Mouse (Mus musculus): ENCODE data around the gene Hsf2bp. TPM values are rescaled to one million over a fixed set of nuclear protein-coding genes. Genes with fewer than 3 reads are reported as not detected.

Hsf2bp gene
- polyA plus RNA-seq, 1 experiment from 2014 or later: 0.26 TPM

DNA sequence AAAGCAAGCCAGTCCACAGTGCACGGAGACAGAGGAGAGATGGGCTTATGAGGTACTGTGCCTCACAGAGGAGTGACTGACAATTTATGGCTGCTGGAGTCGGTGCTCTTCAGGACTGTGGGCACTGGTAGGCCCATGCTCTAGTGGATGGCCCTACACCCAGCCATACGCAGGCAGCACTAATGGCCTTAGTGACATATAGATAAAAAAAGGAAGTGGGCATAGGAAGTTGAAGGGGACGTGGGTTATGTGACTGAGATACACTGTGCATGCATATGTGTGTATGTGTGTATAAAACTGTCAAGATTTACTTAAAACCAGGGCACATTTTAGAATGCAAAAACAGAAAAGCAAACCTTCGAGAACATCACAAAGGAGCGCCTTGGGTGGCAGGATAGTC, 24.5 kb downstream of the Hsf2bp start:
- H3K27ac ChIP-seq: no peak overlapping the region
- no peaks in the 10 kb centered on the region for H3K36me3 ChIP-seq
- H3K4me1 ChIP-seq (replicated peaks): peaks cover 9% of the 10 kb centered on the region
- no peak for ATAC-seq (replicated peaks; ENCODE audit: insufficient number of reproducible peaks, insufficient read depth, low FRiP score, low read depth)
- no peaks in the 10 kb centered on the region for H3K9me3 ChIP-seq (replicated peaks)
- no peak overlapping the region for H3K4me3 ChIP-seq
- H3K4me2 ChIP-seq: no peak overlapping the region
- WGBS: 76% methylated on average over 6 of the region's 6 CpGs
- no peak overlapping the region for H3K9ac ChIP-seq
- no peaks in the 10 kb centered on the region for H3K27me3 ChIP-seq

DNA sequence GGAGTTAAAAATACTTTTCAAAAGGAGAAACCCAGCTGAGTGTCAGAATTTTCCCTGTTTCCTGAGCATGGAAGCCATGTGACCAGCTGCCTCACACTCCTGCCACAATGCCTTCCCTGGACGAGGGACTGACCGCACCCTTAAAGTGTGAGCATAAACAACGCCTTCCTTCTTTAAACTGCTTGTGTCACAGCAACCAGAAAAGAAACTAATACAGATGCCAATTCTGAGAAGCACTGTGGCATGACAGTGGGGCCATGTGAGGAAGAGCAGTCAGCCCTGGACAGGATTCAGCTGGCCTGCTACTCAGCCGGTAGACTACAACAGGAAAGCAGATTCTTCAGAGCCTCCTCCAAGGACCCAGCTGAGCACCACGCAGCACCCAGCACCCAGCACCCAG, 29.3 kb downstream of the Hsf2bp start:
- no peak overlapping the region for H3K4me2 ChIP-seq
- 68% methylated on average over 5 of the region's 5 CpGs for WGBS
- ATAC-seq (replicated peaks; ENCODE audit: insufficient number of reproducible peaks, insufficient read depth, low FRiP score, low read depth): no peak
- H3K27me3 ChIP-seq: no peaks in the 10 kb centered on the region
- no peak overlapping the region for H3K27ac ChIP-seq
- no peaks in the 10 kb centered on the region for H3K4me1 ChIP-seq (replicated peaks)
- H3K4me3 ChIP-seq: no peak overlapping the region
- H3K36me3 ChIP-seq: no peaks in the 10 kb centered on the region
- H3K9ac ChIP-seq: no peak overlapping the region
- H3K9me3 ChIP-seq (replicated peaks): no peaks in the 10 kb centered on the region

DNA sequence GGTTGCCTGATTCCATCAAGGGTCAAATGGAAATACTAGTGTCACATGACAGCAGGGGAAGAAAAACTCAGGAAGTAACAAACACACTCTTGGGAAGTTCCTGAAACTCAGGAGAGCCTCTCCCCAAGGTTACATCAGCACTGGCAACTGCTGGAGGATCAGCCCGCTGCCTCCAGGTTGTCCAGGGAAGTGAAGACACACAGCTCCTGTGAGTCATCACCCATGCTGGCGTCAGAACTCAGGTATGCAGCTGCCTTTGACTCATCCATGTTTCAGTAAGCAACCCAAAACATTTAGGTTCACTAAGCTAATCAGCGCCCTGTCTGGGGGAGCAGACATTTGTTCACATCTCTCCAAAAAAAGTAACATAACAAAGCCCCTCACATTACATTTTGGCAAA, 32.9 kb downstream of the Hsf2bp start:
- Histone ChIP-seq H3K9ac (no peak overlapping the region), H3K36me3 (no peaks in the 10 kb centered on the region), H3K9me3 (replicated peaks) (no peaks in the 10 kb centered on the region), H3K4me2 (no peak overlapping the region), H3K4me3 (no peak overlapping the region), H3K4me1 (replicated peaks) (no peaks in the 10 kb centered on the region), H3K27me3 (no peaks in the 10 kb centered on the region), H3K27ac (no peak overlapping the region)
- ATAC-seq (replicated peaks; ENCODE audit: insufficient number of reproducible peaks, insufficient read depth, low FRiP score, low read depth): no peak
- 75% methylated on average over 3 of the region's 3 CpGs for WGBS

DNA sequence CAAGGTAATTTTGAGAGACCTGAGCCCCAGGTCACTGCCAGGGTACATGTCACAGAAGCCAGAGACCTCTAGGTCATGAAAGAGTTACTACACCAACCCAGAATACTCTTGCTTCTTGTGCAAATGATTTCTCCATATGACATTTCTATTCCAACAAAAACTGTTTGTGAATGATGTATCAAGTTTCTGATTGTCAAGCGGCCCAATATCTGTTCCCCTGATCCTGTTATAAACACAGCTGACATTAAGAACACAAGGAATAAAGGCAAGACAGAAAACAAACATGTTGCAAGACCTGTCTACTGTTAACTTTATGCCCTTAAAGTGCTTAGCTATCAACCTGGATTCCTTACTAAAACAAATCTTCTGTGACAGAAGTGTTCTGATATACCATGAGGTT, 37.8 kb downstream of the Hsf2bp start:
- Histone ChIP-seq H3K9ac (no peak overlapping the region), H3K9me3 (replicated peaks) (no peaks in the 10 kb centered on the region), H3K4me1 (replicated peaks) (no peaks in the 10 kb centered on the region), H3K4me3 (no peak overlapping the region), H3K36me3 (no peaks in the 10 kb centered on the region), H3K4me2 (no peak overlapping the region), H3K27ac (no peak overlapping the region), H3K27me3 (no peaks in the 10 kb centered on the region)
- no peak for ATAC-seq (replicated peaks; ENCODE audit: insufficient number of reproducible peaks, insufficient read depth, low FRiP score, low read depth)
- 71% methylated on average over 1 of the region's 1 CpGs for WGBS

DNA sequence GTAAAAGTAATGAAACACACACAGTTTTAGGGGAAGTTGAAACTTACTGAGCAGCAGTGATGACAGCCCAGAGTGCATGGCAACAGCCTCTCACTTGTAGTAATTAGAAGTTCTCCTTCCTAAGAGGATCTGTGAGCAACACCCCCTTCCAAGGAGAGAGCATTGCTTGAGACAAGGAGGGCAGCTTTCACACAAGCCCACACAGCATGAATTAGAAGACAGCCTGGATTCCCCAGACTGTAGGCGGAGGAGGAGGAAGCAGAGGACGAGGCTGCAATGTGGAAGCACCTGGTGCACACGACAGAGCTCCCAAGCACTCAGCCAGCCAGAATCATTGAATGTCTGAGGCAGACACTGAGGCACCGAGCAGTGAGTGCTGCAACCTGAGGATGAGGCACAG, 39.8 kb downstream of the Hsf2bp start:
- no peak for ATAC-seq (replicated peaks; ENCODE audit: insufficient number of reproducible peaks, insufficient read depth, low FRiP score, low read depth)
- Histone ChIP-seq H3K4me3 (no peak overlapping the region), H3K27ac (no peak overlapping the region), H3K9ac (no peak overlapping the region), H3K9me3 (replicated peaks) (no peaks in the 10 kb centered on the region), H3K4me2 (no peak overlapping the region), H3K27me3 (no peaks in the 10 kb centered on the region), H3K36me3 (no peaks in the 10 kb centered on the region), H3K4me1 (replicated peaks) (no peaks in the 10 kb centered on the region)
- WGBS: 62% methylated on average over 4 of the region's 4 CpGs

DNA sequence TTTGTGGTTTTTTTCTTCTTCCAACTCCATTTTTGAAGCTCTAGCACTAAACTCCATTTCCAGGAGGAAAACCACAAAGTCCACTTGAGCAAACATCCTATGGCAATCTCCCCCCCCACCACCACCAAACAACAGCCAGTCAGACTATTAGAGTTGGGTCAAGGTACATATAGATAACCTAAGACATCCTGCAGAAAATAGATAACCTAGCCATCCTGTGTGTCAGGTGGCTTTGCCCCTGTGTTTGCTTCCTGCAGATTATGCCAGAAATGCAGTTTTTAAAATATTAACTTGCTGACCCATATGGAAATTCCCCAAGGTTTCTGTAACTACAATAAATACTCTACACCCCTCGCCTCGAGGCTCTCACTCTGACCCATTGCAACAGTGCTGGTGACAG, 40.4 kb downstream of the Hsf2bp start:
- H3K4me2 ChIP-seq: no peak overlapping the region
- no peaks in the 10 kb centered on the region for H3K36me3 ChIP-seq
- H3K4me1 ChIP-seq (replicated peaks): no peaks in the 10 kb centered on the region
- 73% methylated on average over 2 of the region's 2 CpGs for WGBS
- H3K9ac ChIP-seq: no peak overlapping the region
- no peaks in the 10 kb centered on the region for H3K27me3 ChIP-seq
- no peaks in the 10 kb centered on the region for H3K9me3 ChIP-seq (replicated peaks)
- H3K27ac ChIP-seq: no peak overlapping the region
- H3K4me3 ChIP-seq: no peak overlapping the region
- ATAC-seq (replicated peaks; ENCODE audit: insufficient number of reproducible peaks, insufficient read depth, low FRiP score, low read depth): no peak

DNA sequence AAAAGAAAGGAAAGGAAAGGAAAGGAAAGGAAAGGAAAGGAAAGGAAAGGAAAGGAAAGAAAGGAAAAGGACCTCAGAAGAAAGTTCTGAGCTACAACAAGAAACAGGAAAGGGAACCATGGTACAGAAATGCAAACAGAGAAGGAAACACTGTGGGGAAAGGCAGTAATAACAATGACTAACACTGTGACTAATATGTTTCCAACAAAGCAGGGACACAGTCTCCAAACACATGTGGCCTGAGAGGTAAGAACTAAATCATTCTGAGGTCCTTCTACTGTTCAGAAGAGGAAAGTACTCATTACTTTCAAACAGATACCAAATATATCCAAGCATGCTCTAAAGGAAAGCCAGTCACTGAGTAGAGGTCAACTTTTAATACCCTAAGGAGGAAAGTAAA, 42.0 kb downstream of the Hsf2bp start:
- no peak for ATAC-seq (replicated peaks; ENCODE audit: insufficient number of reproducible peaks, insufficient read depth, low FRiP score, low read depth)
- Histone ChIP-seq H3K27me3 (no peaks in the 10 kb centered on the region), H3K4me1 (replicated peaks) (no peaks in the 10 kb centered on the region), H3K4me2 (no peak overlapping the region), H3K9ac (no peak overlapping the region), H3K36me3 (no peaks in the 10 kb centered on the region), H3K4me3 (no peak overlapping the region), H3K9me3 (replicated peaks) (no peaks in the 10 kb centered on the region), H3K27ac (no peak overlapping the region)

DNA sequence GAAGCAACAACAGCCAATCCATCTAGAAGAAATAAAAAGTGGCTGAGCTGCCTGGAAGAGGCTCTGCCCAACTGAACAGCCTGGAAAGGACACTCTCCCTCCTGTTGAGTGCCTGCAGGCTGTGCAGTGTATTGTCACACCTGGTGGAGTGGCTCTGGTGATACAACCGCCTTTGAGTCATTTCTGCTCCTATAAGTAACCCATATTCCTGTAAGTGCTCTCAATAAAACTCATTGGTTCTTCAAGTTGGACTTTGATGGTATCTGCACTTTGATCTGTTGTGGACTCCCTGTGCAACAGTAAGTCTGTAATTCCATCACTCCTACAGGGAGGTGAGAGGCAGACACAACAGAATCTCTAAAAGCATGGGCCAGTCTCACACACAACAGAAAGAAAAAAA, 42.8 kb downstream of the Hsf2bp start:
- no peaks in the 10 kb centered on the region for H3K27me3 ChIP-seq
- ATAC-seq (replicated peaks; ENCODE audit: insufficient number of reproducible peaks, insufficient read depth, low FRiP score, low read depth): no peak
- WGBS: 69% methylated on average over 1 of the region's 1 CpGs
- H3K4me2 ChIP-seq: no peak overlapping the region
- H3K9me3 ChIP-seq (replicated peaks): no peaks in the 10 kb centered on the region
- H3K4me3 ChIP-seq: no peak overlapping the region
- no peak overlapping the region for H3K27ac ChIP-seq
- H3K9ac ChIP-seq: no peak overlapping the region
- no peaks in the 10 kb centered on the region for H3K4me1 ChIP-seq (replicated peaks)
- H3K36me3 ChIP-seq: no peaks in the 10 kb centered on the region

DNA sequence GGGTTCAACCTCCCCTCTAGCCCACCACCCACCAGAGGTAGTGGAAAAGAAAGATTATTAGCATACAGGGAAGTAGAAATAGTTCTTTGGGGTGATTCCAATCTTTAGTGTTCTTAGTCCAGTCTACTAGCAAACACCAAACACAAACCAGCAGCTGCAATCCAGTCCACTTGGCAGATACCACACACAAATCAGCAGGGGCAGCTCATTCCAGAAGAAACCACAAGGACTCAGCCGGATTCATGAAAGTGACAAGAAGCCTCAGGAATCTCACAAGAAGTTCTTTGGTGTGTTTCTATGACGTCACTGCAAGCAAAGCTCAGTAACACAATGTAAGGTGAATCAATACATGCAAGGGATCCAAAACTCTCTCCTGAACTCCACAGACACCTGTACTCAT, 44.1 kb downstream of the Hsf2bp start:
- H3K9ac ChIP-seq: no peak overlapping the region
- 62% methylated on average over 2 of the region's 2 CpGs for WGBS
- no peak overlapping the region for H3K4me3 ChIP-seq
- no peak for ATAC-seq (replicated peaks; ENCODE audit: insufficient number of reproducible peaks, insufficient read depth, low FRiP score, low read depth)
- no peaks in the 10 kb centered on the region for H3K27me3 ChIP-seq
- no peaks in the 10 kb centered on the region for H3K4me1 ChIP-seq (replicated peaks)
- H3K4me2 ChIP-seq: no peak overlapping the region
- no peak overlapping the region for H3K27ac ChIP-seq
- H3K36me3 ChIP-seq: no peaks in the 10 kb centered on the region
- H3K9me3 ChIP-seq (replicated peaks): no peaks in the 10 kb centered on the region

DNA sequence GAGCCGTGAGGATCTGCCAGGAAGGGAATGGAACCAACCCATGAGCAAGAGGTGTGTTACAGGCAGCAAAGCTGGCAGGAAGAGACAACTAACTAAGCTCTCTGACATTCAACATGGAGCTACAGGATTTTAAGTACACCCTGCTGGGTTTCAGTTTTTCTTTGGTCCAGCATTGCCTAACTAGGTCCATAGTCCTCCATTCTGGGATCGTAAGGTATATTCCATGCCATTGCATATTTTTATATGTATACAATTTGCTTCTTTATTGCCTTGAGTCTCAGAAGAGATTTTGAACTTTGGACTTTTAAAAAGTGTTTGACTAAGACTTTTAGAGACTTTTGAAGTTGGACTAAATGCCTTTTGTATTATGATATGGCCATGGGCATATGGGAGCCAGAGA, 47.1 kb downstream of the Hsf2bp start:
- Histone ChIP-seq H3K9ac (no peak overlapping the region), H3K36me3 (no peaks in the 10 kb centered on the region), H3K9me3 (replicated peaks) (no peaks in the 10 kb centered on the region), H3K27me3 (no peaks in the 10 kb centered on the region), H3K4me2 (no peak overlapping the region), H3K27ac (no peak overlapping the region), H3K4me1 (replicated peaks) (no peaks in the 10 kb centered on the region), H3K4me3 (no peak overlapping the region)
- WGBS: 68% methylated on average over 2 of the region's 2 CpGs
- no peak for ATAC-seq (replicated peaks; ENCODE audit: insufficient number of reproducible peaks, insufficient read depth, low FRiP score, low read depth)

DNA sequence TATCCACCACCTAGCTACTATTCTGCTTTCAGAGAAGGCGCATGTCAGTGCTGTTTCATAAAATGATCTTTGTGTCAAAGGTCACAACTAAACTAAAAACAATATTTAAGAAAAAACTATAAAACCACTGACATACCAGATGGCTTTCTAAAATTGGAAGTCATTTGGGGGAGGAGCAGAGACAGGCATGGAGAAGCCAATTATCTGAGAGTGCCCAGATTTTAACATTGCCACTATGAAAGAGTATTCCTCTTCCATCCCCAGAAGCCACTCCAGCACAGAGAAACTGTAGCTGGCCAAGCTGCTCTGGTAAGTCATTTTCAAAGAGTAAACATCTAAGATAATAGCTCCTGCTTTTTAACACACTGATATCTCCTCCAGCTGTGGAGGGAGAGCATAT, 49.2 kb downstream of the Hsf2bp start:
- 93% methylated on average over 1 of the region's 1 CpGs for WGBS
- H3K27ac ChIP-seq: no peak overlapping the region
- H3K4me1 ChIP-seq (replicated peaks): peaks cover 19% of the 10 kb centered on the region

DNA sequence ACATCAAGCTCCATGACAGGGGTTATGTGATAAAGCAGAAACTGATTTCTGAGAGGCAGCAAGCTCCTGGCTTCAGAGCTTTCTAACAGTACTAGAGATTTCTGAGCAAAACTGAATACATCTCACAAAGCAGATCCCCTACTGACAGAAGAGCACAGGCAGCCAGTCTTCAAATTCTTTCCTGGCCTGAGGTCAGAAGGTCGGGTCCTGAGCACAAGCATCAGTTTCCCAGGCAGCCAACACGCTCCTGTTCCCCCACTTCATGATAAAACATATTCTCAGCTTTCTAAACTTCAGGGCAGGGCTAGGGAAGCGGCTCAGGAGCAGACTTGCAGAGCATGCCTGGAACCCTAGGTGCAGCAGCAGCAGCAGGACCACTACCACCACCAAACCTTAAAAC, 52.7 kb downstream of the Hsf2bp start:
- WGBS: 44% methylated on average over 3 of the region's 3 CpGs
- no peak for ATAC-seq (replicated peaks; ENCODE audit: insufficient number of reproducible peaks, insufficient read depth, low FRiP score, low read depth)
- peaks cover 23% of the 10 kb centered on the region for H3K4me1 ChIP-seq (replicated peaks)
- H3K9ac ChIP-seq: no peak overlapping the region
- H3K9me3 ChIP-seq (replicated peaks): no peaks in the 10 kb centered on the region
- no peaks in the 10 kb centered on the region for H3K27me3 ChIP-seq
- no peaks in the 10 kb centered on the region for H3K36me3 ChIP-seq
- H3K4me2 ChIP-seq: no peak overlapping the region
- H3K4me3 ChIP-seq: no peak overlapping the region
- H3K27ac ChIP-seq: no peak overlapping the region

More for the DNA sequence above, 49.2 kb downstream of the Hsf2bp start:
- H3K4me3 ChIP-seq: no peak overlapping the region
- no peaks in the 10 kb centered on the region for H3K27me3 ChIP-seq
- no peak for ATAC-seq (replicated peaks; ENCODE audit: insufficient number of reproducible peaks, insufficient read depth, low FRiP score, low read depth)
- H3K9me3 ChIP-seq (replicated peaks): no peaks in the 10 kb centered on the region
- H3K9ac ChIP-seq: no peak overlapping the region
- H3K36me3 ChIP-seq: no peaks in the 10 kb centered on the region
- H3K4me2 ChIP-seq: no peak overlapping the region

Data from heart, embryonic 15.5 days (tissue).